Mouse (Mus musculus) liver, embryonic 11.5 days (tissue): ENCODE measurements around the gene Dnaic1. TPM values are rescaled to one million over a fixed set of nuclear protein-coding genes. Genes with fewer than 3 reads are reported as not detected.
A peak's percentile ranks its signal among the peaks of the same experiment; 100 is the strongest.

Source experiments
- ATAC-seq: fragments of 200-750 bp; cut with Nextera tagmentation; replicated peaks from 2 replicates; pipeline ENCODE4 v1.8.0; 2017; ENCODE audit warnings: moderate number of reproducible peaks, mild to moderate bottlenecking, moderate TSS enrichment, moderate library complexity; ENCODE audit not compliant: low FRiP score
- DNase-seq: peaks from one replicate; pipeline ENCODE4 v3.0.0-alpha.2; 2017; ENCODE audit warnings: low spot score
- H3K27ac ChIP-seq: fragments of 300-500 bp; sonication (generic); 2 replicates; pipeline ENCODE4 v1.5.1; 2014; ENCODE audit warnings: mild to moderate bottlenecking, low read depth, low read length, control low read depth
- H3K27me3 ChIP-seq: fragments of 300-500 bp; sonication (generic); replicated peaks from 2 replicates; pipeline ENCODE4 v1.6.1; 2014; ENCODE audit warnings: low read length, mixed read lengths; ENCODE audit not compliant: control insufficient read depth, insufficient read depth
- H3K36me3 ChIP-seq: fragments of 300-500 bp; sonication (generic); 2 replicates; pipeline ENCODE4 v1.6.1; 2014; ENCODE audit warnings: mild to moderate bottlenecking, low read length, moderate library complexity, mixed read lengths; ENCODE audit not compliant: control insufficient read depth, insufficient read depth
- H3K4me1 ChIP-seq: fragments of 300-500 bp; sonication (generic); replicated peaks from 2 replicates; pipeline ENCODE4 v1.6.1; 2014; ENCODE audit warnings: low read length, mixed read lengths; ENCODE audit not compliant: control insufficient read depth, insufficient read depth
- H3K4me2 ChIP-seq: fragments of 300-500 bp; sonication (generic); 2 replicates; pipeline ENCODE4 v1.6.1; 2014; ENCODE audit warnings: mild to moderate bottlenecking, control low read depth, moderate library complexity
- H3K4me3 ChIP-seq: fragments of 300-500 bp; sonication (generic); 2 replicates; pipeline ENCODE4 v1.5.1; 2014; ENCODE audit warnings: low read depth, low read length, control low read depth
- H3K9ac ChIP-seq: fragments of 300-500 bp; sonication (generic); 2 replicates; pipeline ENCODE4 v1.6.1; 2014; ENCODE audit warnings: low read depth, low read length, control low read depth
- H3K9me3 ChIP-seq: fragments of 300-500 bp; sonication (generic); 2 replicates; pipeline ENCODE4 v1.6.1; 2016; ENCODE audit warnings: low read length, inconsistent platforms, mixed read lengths; ENCODE audit not compliant: control insufficient read depth
- WGBS: fragments of 180-500 bp; shearing (Covaris S2); extraction: QIAGEN DNeasy Blood & Tissue Kit; methylation state at CpG from one replicate; pipeline ENCODE4 v1.1.7; 2014; 5-methylcytosine and 5-hydroxymethylcytosine counted together
- polyA plus RNA-seq: library from polyadenylated mRNA; unstranded; fragments of >200 nt; fragmentation: Nextera tagmentation; extraction: Ambion mirVana; gene quantifications from 2 replicates; pipeline ENCODE4 v1.2.1, GENCODE M21; 2014

The Dnaic1 gene
- polyA plus RNA-seq, 1 experiment from 2014 or later, result 1.6 TPM

GRCm38 (mm10) chr4:41602818-41603217, 33.2 kb downstream of the Dnaic1 start:
- WGBS, result 44% methylated on average over 4 of the region's 4 CpGs
- Histone ChIP-seq H3K4me2 (no peak overlapping the region), H3K4me3 (no peak overlapping the region), H3K4me1 (no peaks in the 10 kb centered on the region), H3K36me3 (no peaks in the 10 kb centered on the region), H3K27ac (no peak overlapping the region), H3K27me3 (peaks cover 2% of the 10 kb centered on the region; the same call in 1 of the 2 replicates), H3K9me3 (no peaks in the 10 kb centered on the region), H3K9ac (no peak overlapping the region)
- DNase-seq (no peak), ATAC-seq (no peak)

- Histone ChIP-seq H3K27me3 (peaks cover 2% of the 10 kb centered on the region; the same call in 1 of the 2 replicates), H3K4me1 (no peaks in the 10 kb centered on the region), H3K27ac (no peak overlapping the region), H3K9ac (no peak overlapping the region), H3K4me2 (no peak overlapping the region), H3K9me3 (no peaks in the 10 kb centered on the region), H3K4me3 (no peak overlapping the region), H3K36me3 (no peaks in the 10 kb centered on the region)
- 46% methylated on average over 8 of the region's 8 CpGs for WGBS
- DNase-seq (no peak), ATAC-seq (no peak)
Observed at GRCm38 (mm10) chr4:41604476-41605396, 35.2 kb downstream of the Dnaic1 start.

GRCm38 (mm10) chr4:41606784-41607183, 37.2 kb downstream of the Dnaic1 start:
- Histone ChIP-seq H3K27ac (no peak overlapping the region), H3K36me3 (no peaks in the 10 kb centered on the region), H3K9me3 (no peaks in the 10 kb centered on the region), H3K4me1 (no peaks in the 10 kb centered on the region), H3K4me3 (no peak overlapping the region), H3K4me2 (no peak overlapping the region), H3K9ac (no peak overlapping the region), H3K27me3 (peaks cover 2% of the 10 kb centered on the region; the same call in 1 of the 2 replicates)
- ATAC-seq (no peak), DNase-seq (peak; percentile 54)
- 33% methylated on average over 4 of the region's 4 CpGs for WGBS

GRCm38 (mm10) chr4:41609681-41610593, 40.4 kb downstream of the Dnaic1 start:
- H3K4me2 ChIP-seq, result no peak overlapping the region
- ATAC-seq (no peak), DNase-seq (no peak)
- H3K27me3 ChIP-seq, result no peaks in the 10 kb centered on the region
- H3K9ac ChIP-seq, result no peak overlapping the region
- no peaks in the 10 kb centered on the region for H3K4me1 ChIP-seq
- 81% methylated on average over 10 of the region's 10 CpGs for WGBS
- H3K36me3 ChIP-seq, result no peaks in the 10 kb centered on the region
- no peak overlapping the region for H3K27ac ChIP-seq
- no peak overlapping the region for H3K4me3 ChIP-seq
- no peaks in the 10 kb centered on the region for H3K9me3 ChIP-seq

- Histone ChIP-seq H3K4me1 (no peaks in the 10 kb centered on the region), H3K27ac (no peak overlapping the region), H3K4me2 (no peak overlapping the region), H3K4me3 (no peak overlapping the region), H3K36me3 (no peaks in the 10 kb centered on the region), H3K9ac (no peak overlapping the region), H3K9me3 (no peaks in the 10 kb centered on the region), H3K27me3 (no peaks in the 10 kb centered on the region)
- ATAC-seq, result no peak
- 56% methylated on average over 6 of the region's 6 CpGs for WGBS
- DNase-seq, result no peak
Observed at GRCm38 (mm10) chr4:41610594-41610980, 41.0 kb downstream of the Dnaic1 start.

GRCm38 (mm10) chr4:41612166-41612565, 42.6 kb downstream of the Dnaic1 start:
- no peaks in the 10 kb centered on the region for H3K36me3 ChIP-seq
- H3K4me3 ChIP-seq, result no peak overlapping the region
- H3K9ac ChIP-seq, result no peak overlapping the region
- no peaks in the 10 kb centered on the region for H3K4me1 ChIP-seq
- DNase-seq (no peak), ATAC-seq (no peak)
- WGBS, result 55% methylated on average over 8 of the region's 8 CpGs
- no peak overlapping the region for H3K27ac ChIP-seq
- no peak overlapping the region for H3K4me2 ChIP-seq
- no peaks in the 10 kb centered on the region for H3K9me3 ChIP-seq
- no peaks in the 10 kb centered on the region for H3K27me3 ChIP-seq

- Histone ChIP-seq H3K4me3 (no peak overlapping the region), H3K9ac (no peak overlapping the region), H3K4me1 (no peaks in the 10 kb centered on the region), H3K27me3 (no peaks in the 10 kb centered on the region), H3K27ac (no peak overlapping the region), H3K4me2 (no peak overlapping the region), H3K9me3 (no peaks in the 10 kb centered on the region), H3K36me3 (no peaks in the 10 kb centered on the region)
- WGBS, result 11% methylated on average over 7 of the region's 7 CpGs
- DNase-seq, result peak; percentile 57
- no peak for ATAC-seq
Observed at GRCm38 (mm10) chr4:41614156-41614555, 44.6 kb downstream of the Dnaic1 start.

GRCm38 (mm10) chr4:41615661-41616599, 46.4 kb downstream of the Dnaic1 start:
- Histone ChIP-seq H3K27me3 (no peaks in the 10 kb centered on the region), H3K27ac (no peak overlapping the region), H3K4me3 (no peak overlapping the region), H3K4me1 (no peaks in the 10 kb centered on the region), H3K9ac (no peak overlapping the region), H3K36me3 (no peaks in the 10 kb centered on the region), H3K4me2 (no peak overlapping the region), H3K9me3 (no peaks in the 10 kb centered on the region)
- DNase-seq (no peak), ATAC-seq (no peak)
- WGBS, result 63% methylated on average over 9 of the region's 9 CpGs
